Mouse (Mus musculus) liver, embryonic 11.5 days (tissue): ENCODE results near the gene Kcnip1. TPM values are rescaled to one million over a fixed set of nuclear protein-coding genes. Genes with fewer than 3 reads are reported as not detected.

Experiments
- ATAC-seq: fragments of 200-750 bp; cut with Nextera tagmentation; replicated peaks from 2 replicates; pipeline ENCODE4 v1.8.0; 2017; ENCODE audit warnings: moderate number of reproducible peaks, mild to moderate bottlenecking, moderate TSS enrichment, moderate library complexity; ENCODE audit not compliant: low FRiP score
- DNase-seq: peaks from one replicate; pipeline ENCODE4 v3.0.0-alpha.2; 2017; ENCODE audit warnings: low spot score
- H3K27ac ChIP-seq: fragments of 300-500 bp; sonication (generic); 2 replicates; pipeline ENCODE4 v1.5.1; 2014; ENCODE audit warnings: mild to moderate bottlenecking, low read depth, low read length, control low read depth
- H3K27me3 ChIP-seq: fragments of 300-500 bp; sonication (generic); replicated peaks from 2 replicates; pipeline ENCODE4 v1.6.1; 2014; ENCODE audit warnings: low read length, mixed read lengths; ENCODE audit not compliant: control insufficient read depth, insufficient read depth
- H3K36me3 ChIP-seq: fragments of 300-500 bp; sonication (generic); 2 replicates; pipeline ENCODE4 v1.6.1; 2014; ENCODE audit warnings: mild to moderate bottlenecking, low read length, moderate library complexity, mixed read lengths; ENCODE audit not compliant: control insufficient read depth, insufficient read depth
- H3K4me1 ChIP-seq: fragments of 300-500 bp; sonication (generic); replicated peaks from 2 replicates; pipeline ENCODE4 v1.6.1; 2014; ENCODE audit warnings: low read length, mixed read lengths; ENCODE audit not compliant: control insufficient read depth, insufficient read depth
- H3K4me2 ChIP-seq: fragments of 300-500 bp; sonication (generic); 2 replicates; pipeline ENCODE4 v1.6.1; 2014; ENCODE audit warnings: mild to moderate bottlenecking, control low read depth, moderate library complexity
- H3K4me3 ChIP-seq: fragments of 300-500 bp; sonication (generic); 2 replicates; pipeline ENCODE4 v1.5.1; 2014; ENCODE audit warnings: low read depth, low read length, control low read depth
- H3K9ac ChIP-seq: fragments of 300-500 bp; sonication (generic); 2 replicates; pipeline ENCODE4 v1.6.1; 2014; ENCODE audit warnings: low read depth, low read length, control low read depth
- H3K9me3 ChIP-seq: fragments of 300-500 bp; sonication (generic); 2 replicates; pipeline ENCODE4 v1.6.1; 2016; ENCODE audit warnings: low read length, inconsistent platforms, mixed read lengths; ENCODE audit not compliant: control insufficient read depth
- WGBS: fragments of 180-500 bp; shearing (Covaris S2); extraction: QIAGEN DNeasy Blood & Tissue Kit; methylation state at CpG from one replicate; pipeline ENCODE4 v1.1.7; 2014; 5-methylcytosine and 5-hydroxymethylcytosine counted together
- polyA plus RNA-seq: library from polyadenylated mRNA; unstranded; fragments of >200 nt; fragmentation: Nextera tagmentation; extraction: Ambion mirVana; gene quantifications from 2 replicates; pipeline ENCODE4 v1.2.1, GENCODE M21; 2014

Gene Kcnip1
- polyA plus RNA-seq, 1 experiment from 2014 or later, result 1.2 TPM

- H3K4me1 ChIP-seq, result no peaks in the 10 kb centered on the region
These were observed 174.0 kb downstream of the Kcnip1 start for GRCm38 (mm10) chr11:33818861-33819503.

GRCm38 (mm10) chr11:33816020-33816419 lies 176.9 kb downstream of the Kcnip1 start:
- WGBS, result 65% methylated on average over 3 of the region's 3 CpGs
- no peaks in the 10 kb centered on the region for H3K36me3 ChIP-seq
- no peak overlapping the region for H3K27ac ChIP-seq
- no peak overlapping the region for H3K4me3 ChIP-seq
- no peak for DNase-seq
- no peak overlapping the region for H3K9ac ChIP-seq
- H3K4me2 ChIP-seq, result no peak overlapping the region
- no peaks in the 10 kb centered on the region for H3K4me1 ChIP-seq
- no peaks in the 10 kb centered on the region for H3K27me3 ChIP-seq
- ATAC-seq, result no peak
- no peaks in the 10 kb centered on the region for H3K9me3 ChIP-seq

More at GRCm38 (mm10) chr11:33818861-33819503, 174.0 kb downstream of the Kcnip1 start:
- no peaks in the 10 kb centered on the region for H3K36me3 ChIP-seq
- no peaks in the 10 kb centered on the region for H3K27me3 ChIP-seq
- ATAC-seq (no peak), DNase-seq (no peak)
- no peak overlapping the region for H3K4me2 ChIP-seq
- no peak overlapping the region for H3K9ac ChIP-seq
- H3K9me3 ChIP-seq, result no peaks in the 10 kb centered on the region
- no peak overlapping the region for H3K27ac ChIP-seq
- 34% methylated on average over 5 of the region's 5 CpGs for WGBS
- no peak overlapping the region for H3K4me3 ChIP-seq

GRCm38 (mm10) chr11:33810105-33810504 lies 182.8 kb downstream of the Kcnip1 start:
- 54% methylated on average over 7 of the region's 7 CpGs for WGBS
- Histone ChIP-seq H3K4me1 (no peaks in the 10 kb centered on the region), H3K9me3 (no peaks in the 10 kb centered on the region), H3K9ac (no peak overlapping the region), H3K36me3 (no peaks in the 10 kb centered on the region), H3K4me2 (no peak overlapping the region), H3K27me3 (no peaks in the 10 kb centered on the region), H3K27ac (no peak overlapping the region), H3K4me3 (no peak overlapping the region)
- ATAC-seq (no peak), DNase-seq (no peak)

- H3K36me3 ChIP-seq, result no peaks in the 10 kb centered on the region
- H3K9me3 ChIP-seq, result no peaks in the 10 kb centered on the region
- no peaks in the 10 kb centered on the region for H3K4me1 ChIP-seq
- no peak overlapping the region for H3K9ac ChIP-seq
- WGBS, result 82% methylated on average over 2 of the region's 2 CpGs
- H3K4me3 ChIP-seq, result no peak overlapping the region
- H3K27ac ChIP-seq, result no peak overlapping the region
- no peak for DNase-seq
- no peak for ATAC-seq
- no peak overlapping the region for H3K4me2 ChIP-seq
- H3K27me3 ChIP-seq, result no peaks in the 10 kb centered on the region
These were observed 189.9 kb downstream of the Kcnip1 start for GRCm38 (mm10) chr11:33803093-33803492.

- Histone ChIP-seq H3K36me3 (no peaks in the 10 kb centered on the region), H3K4me2 (no peak overlapping the region), H3K9ac (no peak overlapping the region), H3K9me3 (no peaks in the 10 kb centered on the region), H3K27me3 (no peaks in the 10 kb centered on the region), H3K4me1 (no peaks in the 10 kb centered on the region), H3K27ac (no peak overlapping the region), H3K4me3 (no peak overlapping the region)
- WGBS, result 66% methylated on average over 10 of the region's 10 CpGs
- no peak for DNase-seq
- ATAC-seq, result no peak
These were observed 192.4 kb downstream of the Kcnip1 start for GRCm38 (mm10) chr11:33800436-33801088.

- Histone ChIP-seq H3K4me1 (no peaks in the 10 kb centered on the region), H3K27me3 (no peaks in the 10 kb centered on the region), H3K9ac (no peak overlapping the region), H3K4me2 (no peak overlapping the region), H3K27ac (no peak overlapping the region), H3K36me3 (no peaks in the 10 kb centered on the region), H3K9me3 (no peaks in the 10 kb centered on the region), H3K4me3 (no peak overlapping the region)
- ATAC-seq (no peak), DNase-seq (no peak)
- WGBS, result 12% methylated on average over 1 of the region's 1 CpGs
These were observed 193.0 kb downstream of the Kcnip1 start for GRCm38 (mm10) chr11:33799933-33800332.

GRCm38 (mm10) chr11:33798094-33798648 lies 194.8 kb downstream of the Kcnip1 start:
- Histone ChIP-seq H3K36me3 (no peaks in the 10 kb centered on the region), H3K9ac (no peak overlapping the region), H3K4me3 (no peak overlapping the region), H3K27ac (no peak overlapping the region), H3K4me2 (no peak overlapping the region), H3K27me3 (no peaks in the 10 kb centered on the region), H3K4me1 (no peaks in the 10 kb centered on the region), H3K9me3 (no peaks in the 10 kb centered on the region)
- DNase-seq (no peak), ATAC-seq (no peak)
- WGBS, result 51% methylated on average over 12 of the region's 12 CpGs

- Histone ChIP-seq H3K27me3 (no peaks in the 10 kb centered on the region), H3K9ac (no peak overlapping the region), H3K4me1 (no peaks in the 10 kb centered on the region), H3K4me3 (no peak overlapping the region), H3K27ac (no peak overlapping the region), H3K9me3 (no peaks in the 10 kb centered on the region), H3K4me2 (no peak overlapping the region), H3K36me3 (no peaks in the 10 kb centered on the region)
- 30% methylated on average over 5 of the region's 5 CpGs for WGBS
- peak; percentile 46 for DNase-seq
- no peak for ATAC-seq
These were observed 205.6 kb downstream of the Kcnip1 start for GRCm38 (mm10) chr11:33787362-33787761.

GRCm38 (mm10) chr11:33786572-33786971 lies 206.4 kb downstream of the Kcnip1 start:
- DNase-seq (no peak), ATAC-seq (no peak)
- no peak overlapping the region for H3K4me2 ChIP-seq
- no peaks in the 10 kb centered on the region for H3K36me3 ChIP-seq
- H3K27ac ChIP-seq, result no peak overlapping the region
- no peak overlapping the region for H3K9ac ChIP-seq
- H3K27me3 ChIP-seq, result no peaks in the 10 kb centered on the region; the same call in 1 of the 2 replicates
- H3K4me1 ChIP-seq, result no peaks in the 10 kb centered on the region
- H3K4me3 ChIP-seq, result no peak overlapping the region
- H3K9me3 ChIP-seq, result no peaks in the 10 kb centered on the region
- WGBS, result 74% methylated on average over 4 of the region's 4 CpGs
